Mouse (Mus musculus) megakaryocyte, embryonic 14.5 days (primary cell): Measurements from ENCODE around the gene Ccni.

Source experiments
- FLI1 ChIP-seq: IDR thresholded peaks from 2 replicates; pipeline ENCODE4 v1.6.1; 2012; ENCODE audit warnings: low read length, inconsistent platforms, mixed read lengths
- GATA1 ChIP-seq: IDR thresholded peaks from 3 replicates; pipeline ENCODE4 v1.6.1; 2012; ENCODE audit warnings: mixed read lengths, low read length, inconsistent platforms, borderline replicate concordance

DNA sequence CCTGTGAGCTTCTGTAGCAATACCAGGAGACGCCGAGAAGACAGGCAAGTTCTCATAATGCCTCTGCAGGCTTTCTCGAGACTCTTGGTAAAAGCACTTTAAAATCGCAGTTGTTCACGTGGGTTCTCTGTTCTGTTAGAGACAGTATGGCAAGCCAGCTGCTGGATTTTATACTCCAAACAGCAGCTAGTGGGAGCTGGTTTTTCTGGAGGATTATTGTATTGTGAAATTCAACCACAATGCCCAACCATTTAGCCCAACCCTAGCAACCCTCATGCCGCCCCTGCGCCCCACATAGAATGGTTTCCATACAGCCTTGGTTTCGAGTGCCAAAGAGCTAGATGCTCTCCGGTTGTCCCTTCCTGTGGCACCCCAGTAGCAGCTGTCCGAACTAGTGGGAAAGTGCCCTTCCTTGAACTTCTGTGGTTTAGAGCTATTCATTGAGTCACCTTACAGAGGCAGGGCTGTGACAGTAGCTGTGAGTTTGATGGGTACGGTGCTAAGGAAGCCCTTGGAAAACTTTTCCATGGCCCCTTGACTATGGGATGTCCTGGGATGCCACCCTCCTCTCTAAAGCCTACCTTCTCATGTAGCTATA lies 38.3 kb downstream of the Ccni start:
- TF ChIP-seq GATA1, result no peak
- no peak for TF ChIP-seq FLI1
